Mouse (Mus musculus): ENCODE measurements around the gene Slc2a13.

GRCm38 (mm10) chr15:91251544-91252408 lies 321.3 kb downstream of the Slc2a13 start:
- TF ChIP-seq FLI1 (IDR thresholded peaks at IDR 0.05; ENCODE audit: low read length) = no peak
- TF ChIP-seq GATA1 (IDR thresholded peaks at IDR 0.05; ENCODE audit: borderline replicate concordance, low read length) = no peak
